Comparison of ENCODE assay signal across 10 mouse cellular contexts in the genomic region with DNA sequence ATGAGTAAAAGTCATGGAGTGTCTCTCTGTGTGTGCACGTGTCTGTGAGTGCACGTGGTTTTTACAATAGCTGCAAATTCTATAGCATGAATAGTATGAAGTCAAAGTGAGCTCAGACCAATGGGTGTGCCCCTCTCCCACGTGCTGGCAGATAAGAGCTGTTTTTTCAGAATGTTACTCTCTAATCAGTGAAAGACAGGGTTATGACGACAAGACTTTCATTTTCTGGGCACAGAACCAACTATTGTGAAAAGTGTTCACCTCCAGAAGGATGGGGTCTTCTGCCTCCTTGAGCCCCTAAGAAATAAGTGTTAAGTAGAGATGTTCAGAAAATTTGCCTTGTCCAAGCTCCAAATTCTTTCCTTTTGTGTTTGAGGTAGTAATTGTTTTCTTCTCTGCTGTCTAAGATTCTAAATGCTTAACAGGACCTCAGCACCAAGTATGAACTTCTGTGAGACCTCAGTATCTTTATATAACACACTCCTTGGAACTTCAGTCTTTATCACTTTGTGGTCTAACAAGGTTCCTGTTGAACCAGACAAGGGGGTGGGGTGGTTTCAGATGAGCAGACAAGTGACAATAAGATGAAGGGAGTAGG.
DNase-seq lines count a peak whose midpoint lies in the region; ATAC-seq and TF ChIP-seq lines count a peak whose summit lies in the region.
"Had no signal": no experiment of that assay in that cellular context is flagged by ENCODE, and none has a peak within 500 bp of the region (broad histone marks: within the 10 kb centered on the region; RNA-seq: fewer than 3 reads in every experiment).

No protein-coding gene starts in this region.

- peak; percentile 88 for ATAC-seq in common myeloid progenitor, adult 5-6 weeks (replicated peaks; ENCODE audit: low read depth, poor library complexity, severe bottlenecking)
- ATAC-seq in liver, embryonic 14.5 days (ENCODE audit: insufficient read depth): peak; percentile 91
- ATAC-seq: forebrain, postnatal 0 days had no signal

- peak overlapping the region in 1 of 2 experiments; percentile 9; a peak in 1 of 4 replicates for H3K4me3 ChIP-seq in liver, embryonic 14.5 days (ENCODE audit: insufficient read depth in 1 of 2, low read depth in 2 of 2, low read length in 2 of 2)
- H3K4me3 ChIP-seq: lung, embryonic 15.5 days had no signal

- H3K36me3 ChIP-seq in liver, embryonic 14.5 days (replicated peaks; ENCODE audit: control insufficient read depth, insufficient read depth, low read depth): no peaks in the 10 kb centered on the region
- H3K36me3 ChIP-seq: lung, embryonic 15.5 days had no signal

- peak overlapping the region; percentile 48 for H3K9ac ChIP-seq in liver, embryonic 14.5 days (replicated peaks)
- H3K9ac ChIP-seq: forebrain, postnatal 0 days; lung, embryonic 15.5 days had no signal

- DNase-seq in spleen, adult 12 weeks (ENCODE audit: low spot score): peak; percentile 57
- no peak for DNase-seq in spleen, postnatal 14 days (ENCODE audit: low spot score in 2 of 2)
- peak; percentile 85 to 94 (median 90) for DNase-seq in liver, embryonic 14.5 days (ENCODE audit: low read depth in 3 of 3, low spot score in 3 of 3)
- no peak for DNase-seq in kidney, postnatal 10 days
- DNase-seq in layer of hippocampus, adult 11-12 months (ENCODE audit: low spot score): no peak
- DNase-seq in kidney, adult 18-20 months: no peak
- DNase-seq: cerebellum, adult 11 months; forebrain, postnatal 0 days had no signal

- TF ChIP-seq CTCF in liver, embryonic 14.5 days (IDR thresholded peaks at IDR 0.05; ENCODE audit: low read depth): no peak

- H3K9me3 ChIP-seq in liver, embryonic 14.5 days (ENCODE audit: control insufficient read depth, low read length): no peaks in the 10 kb centered on the region
- H3K9me3 ChIP-seq: lung, embryonic 15.5 days had no signal

- H3K27me3 ChIP-seq in liver, embryonic 14.5 days (ENCODE audit: control insufficient read depth, insufficient read depth, low read length): no peaks in the 10 kb centered on the region
- H3K27me3 ChIP-seq: lung, embryonic 15.5 days had no signal

- TF ChIP-seq EP300 in liver, embryonic 14.5 days (IDR thresholded peaks at IDR 0.05; ENCODE audit: low read depth): peak; percentile 94

- H3K27ac ChIP-seq in liver, embryonic 14.5 days: peak overlapping the region; percentile 91
- H3K27ac ChIP-seq: lung, embryonic 15.5 days had no signal

- peak overlapping the region; percentile 66 for H3K4me2 ChIP-seq in liver, embryonic 14.5 days (ENCODE audit: low read depth)
- H3K4me2 ChIP-seq: lung, embryonic 15.5 days had no signal

- WGBS in liver, embryonic 14.5 days (ENCODE audit: insufficient replicate concordance): 6% methylated on average over 4 of the region's 4 CpGs

- H3K4me1 ChIP-seq in liver, embryonic 14.5 days (replicated peaks; ENCODE audit: control insufficient read depth in 2 of 2, insufficient read depth in 2 of 2, low read length in 1 of 2): peaks cover 51 to 59% of the 10 kb centered on the region in 2 experiments
- H3K4me1 ChIP-seq: lung, embryonic 15.5 days had no signal

Comparison
In these comparisons a context has a peak if more than half of its experiments do, and no peak if none do; other contexts are left out.
1. DNase-seq: peak in spleen, adult 12 weeks (single experiment) and liver, embryonic 14.5 days (3 of 3); none in spleen, postnatal 14 days (0 of 2), kidney, postnatal 10 days (single experiment), layer of hippocampus, adult 11-12 months (single experiment) and kidney, adult 18-20 months (single experiment).